Mouse (Mus musculus) C2C12 (cell line): ENCODE results near the gene Rtn4r.

ENCODE experiments used
- CEBPB ChIP-seq: IDR thresholded peaks from one replicate; pipeline ENCODE4 v1.6.1; 2011; ENCODE audit warnings: low read depth, mild to moderate bottlenecking, control low read depth, moderate library complexity
- CTCF ChIP-seq: IDR thresholded peaks from one replicate; pipeline ENCODE4 v1.5.1; 2011; ENCODE audit not compliant: control insufficient read depth, insufficient read depth, insufficient read length
- MAX ChIP-seq: IDR thresholded peaks from one replicate; pipeline ENCODE4 v1.6.1; 2011; ENCODE audit warnings: mild to moderate bottlenecking, control low read depth
- MYOD1 ChIP-seq: IDR thresholded peaks from one replicate; pipeline ENCODE4 v1.6.1; 2011; ENCODE audit warnings: low read depth; ENCODE audit not compliant: control insufficient read depth, insufficient read length
- MYOG ChIP-seq: IDR thresholded peaks from one replicate; pipeline ENCODE4 v1.6.1; 2011; ENCODE audit not compliant: control insufficient read depth, insufficient read length; ENCODE audit errors: extremely low read depth
- USF1 ChIP-seq: IDR thresholded peaks from one replicate; pipeline ENCODE4 v1.6.1; 2011; ENCODE audit warnings: low read depth, mild to moderate bottlenecking, control low read depth, moderate library complexity

- TF ChIP-seq CTCF (no peak), MAX (no peak), MYOG (no peak), USF1 (no peak), MYOD1 (no peak), CEBPB (no peak)
Observed at GRCm38 (mm10) chr16:18125131-18125530, 2.3 kb upstream of the Rtn4r start.
